Mouse (Mus musculus): Measurements from ENCODE around the gene Klk11.

Gene Klk11

GRCm38 (mm10) chr7:43774364-43774763, at the start of gene Klk11:
TSS of gene Klk11 (plus strand) at chr7:43774604.
- in situ Hi-C loops (cut with MboI; ENCODE audit: unreplicated experiment in 2 of 2): no loop called here

DNA sequence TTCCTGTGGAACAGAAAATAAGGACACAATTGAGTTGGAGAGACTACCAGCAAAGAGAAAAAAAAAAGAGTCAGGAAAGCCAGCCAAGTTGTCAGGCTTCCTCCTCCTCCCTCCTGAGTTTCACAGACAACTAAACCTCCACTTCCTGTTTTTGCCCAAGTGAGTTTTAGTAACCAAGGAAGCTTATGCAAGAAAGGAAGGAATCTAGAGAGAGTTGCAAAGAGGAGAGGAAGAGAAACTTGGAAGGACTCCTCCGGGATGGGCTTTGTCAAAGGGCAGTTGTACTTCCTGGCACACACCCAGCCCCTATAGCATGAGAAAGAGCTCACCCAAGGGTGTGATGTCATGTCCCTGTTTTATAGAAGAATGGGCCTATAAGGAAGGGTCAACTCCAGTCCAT, 26.6 kb upstream of the Klk11 start:
- in situ Hi-C loops (cut with MboI; ENCODE audit: unreplicated experiment in 2 of 2): no loop called here

DNA sequence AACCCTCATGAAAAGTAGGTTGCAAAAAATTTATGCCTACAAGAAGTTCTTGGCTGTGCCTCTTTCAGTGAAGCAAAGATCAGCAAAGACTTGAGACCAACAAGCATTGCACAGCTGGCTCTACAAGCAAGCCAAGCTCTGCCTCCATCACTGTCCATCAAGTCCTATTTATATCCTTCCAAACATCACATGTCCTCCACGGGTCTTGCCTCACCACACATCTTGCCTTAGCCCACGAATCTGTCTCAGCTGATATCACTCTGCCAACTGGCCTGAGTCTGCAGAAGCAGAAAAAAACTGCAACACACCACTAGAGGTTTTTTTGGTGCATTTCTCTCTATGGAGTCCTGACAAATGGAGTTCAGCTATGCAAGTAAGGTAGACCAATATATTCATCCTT, 21.6 kb upstream of the Klk11 start:
- in situ Hi-C loops (cut with MboI; ENCODE audit: unreplicated experiment in 2 of 2): no loop called here

DNA sequence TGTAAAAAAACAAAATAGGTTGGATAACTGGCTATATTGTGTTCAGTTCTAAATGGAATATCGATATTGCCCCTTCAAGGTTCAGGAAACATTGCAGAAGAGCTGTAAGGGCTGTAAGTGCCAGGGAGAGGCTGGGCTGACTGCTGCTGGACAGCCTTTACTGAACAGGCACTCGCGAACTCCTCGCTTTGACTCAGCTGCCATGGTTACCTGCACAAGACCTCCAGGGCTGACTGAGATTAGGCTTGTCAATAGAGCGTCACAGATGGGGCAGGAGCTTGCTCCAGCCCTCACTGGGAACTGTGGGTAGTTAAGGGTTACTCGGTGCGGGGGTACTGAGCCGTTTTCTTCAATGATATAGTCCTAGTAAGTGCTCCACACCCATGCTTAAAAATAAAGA, 7.9 kb upstream of the Klk11 start:
- in situ Hi-C loops (cut with MboI; ENCODE audit: unreplicated experiment in 2 of 2): no loop called here

DNA sequence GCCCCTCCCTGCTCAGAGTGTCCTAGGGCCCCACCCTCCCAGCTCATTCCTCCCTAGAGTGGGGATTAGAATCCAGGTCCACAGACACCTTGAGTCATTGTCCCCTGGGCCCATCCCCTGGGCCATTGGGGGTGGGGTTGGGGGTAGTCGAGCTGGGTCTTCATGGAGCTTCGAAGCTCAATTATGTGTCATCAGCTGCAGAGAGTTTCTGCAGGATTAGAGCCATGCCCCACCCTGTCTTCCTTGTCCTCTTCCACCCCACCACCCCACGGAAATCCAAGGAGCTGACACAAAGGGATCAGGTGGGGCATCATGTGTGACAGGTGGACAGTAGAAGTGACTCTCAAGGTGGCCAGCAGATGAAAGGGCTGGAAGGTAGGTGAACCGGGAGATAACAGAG, 5.8 kb upstream of the Klk11 start, which contains the start of gene Klk12:
Gene Klk12, plus strand, starts transcription at position 301 of the 400 bp plus-strand sequence.
- in situ Hi-C loops (cut with MboI; ENCODE audit: unreplicated experiment in 2 of 2): no loop called here

DNA sequence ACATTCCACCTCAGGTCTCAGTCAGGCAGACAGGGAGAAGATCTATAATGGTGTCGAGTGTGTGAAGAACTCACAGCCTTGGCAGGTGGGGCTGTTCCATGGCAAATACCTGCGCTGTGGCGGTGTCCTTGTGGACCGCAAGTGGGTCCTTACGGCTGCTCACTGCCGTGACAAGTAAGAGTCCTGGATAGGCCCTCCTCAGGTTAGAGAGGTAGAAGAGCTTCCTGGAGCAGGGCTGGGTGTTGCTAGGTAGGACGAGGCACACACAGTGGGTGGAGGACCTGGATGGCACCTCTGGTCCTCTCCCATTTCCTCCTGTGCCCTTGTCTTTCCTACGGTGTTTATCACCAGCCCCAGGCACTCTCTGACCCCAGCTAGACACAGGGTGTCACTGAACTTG, 4.8 kb upstream of the Klk11 start:
- in situ Hi-C loops (cut with MboI; ENCODE audit: unreplicated experiment in 2 of 2): no loop called here

DNA sequence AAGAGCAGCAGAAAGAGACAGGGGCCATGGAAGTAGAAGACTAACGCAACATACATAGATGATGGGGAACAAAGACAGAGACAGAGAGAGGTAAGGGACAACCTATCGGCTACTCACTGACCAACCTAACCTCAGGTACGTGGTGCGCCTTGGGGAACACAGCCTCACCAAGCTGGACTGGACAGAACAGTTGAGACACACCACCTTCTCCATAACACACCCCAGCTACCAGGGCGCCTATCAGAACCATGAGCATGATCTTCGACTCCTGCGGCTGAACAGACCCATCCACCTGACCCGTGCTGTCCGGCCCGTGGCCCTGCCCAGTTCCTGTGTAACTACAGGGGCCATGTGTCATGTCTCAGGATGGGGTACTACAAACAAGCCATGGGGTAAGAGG, 3.7 kb upstream of the Klk11 start:
- in situ Hi-C loops (cut with MboI; ENCODE audit: unreplicated experiment in 2 of 2): no loop called here

DNA sequence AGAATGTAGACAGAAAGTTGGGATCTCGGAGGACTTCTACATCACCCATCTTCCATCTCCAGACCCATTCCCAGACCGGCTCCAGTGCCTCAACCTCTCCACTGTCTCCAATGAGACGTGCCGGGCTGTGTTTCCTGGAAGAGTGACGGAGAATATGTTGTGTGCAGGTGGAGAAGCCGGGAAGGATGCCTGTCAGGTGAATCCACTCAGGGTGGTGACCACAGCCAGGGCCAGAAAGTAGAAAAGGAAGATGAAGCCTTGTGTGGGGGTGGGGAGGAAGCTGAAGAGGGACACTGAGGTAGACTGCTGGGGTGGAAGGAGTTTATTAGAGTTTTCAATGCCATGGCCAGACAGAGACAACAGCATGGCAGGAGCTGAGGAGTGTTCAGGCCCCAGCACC, 2.5 kb upstream of the Klk11 start:
- in situ Hi-C loops (cut with MboI; ENCODE audit: unreplicated experiment in 2 of 2): no loop called here

DNA sequence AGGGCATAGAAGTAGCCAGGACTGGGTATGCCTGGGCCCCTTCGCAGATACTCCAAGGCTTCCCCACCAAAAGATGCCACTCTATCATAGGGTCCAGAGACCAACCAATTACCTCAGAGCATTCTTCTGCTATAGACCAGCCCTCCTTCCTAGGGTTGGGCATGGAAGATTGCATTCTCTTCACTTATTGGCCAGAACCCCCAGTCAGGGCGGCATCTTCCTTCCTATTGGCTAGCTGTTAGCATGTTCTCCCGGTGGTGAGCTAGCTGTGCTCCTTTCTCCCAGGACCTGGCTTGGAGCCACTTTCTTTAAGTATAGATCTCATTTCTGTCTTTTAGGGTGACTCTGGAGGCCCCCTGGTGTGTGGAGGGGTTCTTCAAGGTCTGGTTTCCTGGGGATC, 1.5 kb upstream of the Klk11 start:
- in situ Hi-C loops (cut with MboI; ENCODE audit: unreplicated experiment in 2 of 2): no loop called here

- in situ Hi-C loops (cut with MboI; ENCODE audit: unreplicated experiment in 2 of 2): no loop called here
Measured at GRCm38 (mm10) chr7:43774802-43775201, 398 bp downstream of the Klk11 start.

GRCm38 (mm10) chr7:43775311-43776057, 1.1 kb downstream of the Klk11 start:
- in situ Hi-C loops (cut with MboI; ENCODE audit: unreplicated experiment in 2 of 2): no loop called here

- in situ Hi-C loops (cut with MboI; ENCODE audit: unreplicated experiment in 2 of 2): no loop called here
Measured at GRCm38 (mm10) chr7:43776506-43776905, 2.1 kb downstream of the Klk11 start.

- in situ Hi-C loops (cut with MboI; ENCODE audit: unreplicated experiment in 2 of 2): no loop called here
Measured at GRCm38 (mm10) chr7:43777423-43777822, 3.0 kb downstream of the Klk11 start.

DNA sequence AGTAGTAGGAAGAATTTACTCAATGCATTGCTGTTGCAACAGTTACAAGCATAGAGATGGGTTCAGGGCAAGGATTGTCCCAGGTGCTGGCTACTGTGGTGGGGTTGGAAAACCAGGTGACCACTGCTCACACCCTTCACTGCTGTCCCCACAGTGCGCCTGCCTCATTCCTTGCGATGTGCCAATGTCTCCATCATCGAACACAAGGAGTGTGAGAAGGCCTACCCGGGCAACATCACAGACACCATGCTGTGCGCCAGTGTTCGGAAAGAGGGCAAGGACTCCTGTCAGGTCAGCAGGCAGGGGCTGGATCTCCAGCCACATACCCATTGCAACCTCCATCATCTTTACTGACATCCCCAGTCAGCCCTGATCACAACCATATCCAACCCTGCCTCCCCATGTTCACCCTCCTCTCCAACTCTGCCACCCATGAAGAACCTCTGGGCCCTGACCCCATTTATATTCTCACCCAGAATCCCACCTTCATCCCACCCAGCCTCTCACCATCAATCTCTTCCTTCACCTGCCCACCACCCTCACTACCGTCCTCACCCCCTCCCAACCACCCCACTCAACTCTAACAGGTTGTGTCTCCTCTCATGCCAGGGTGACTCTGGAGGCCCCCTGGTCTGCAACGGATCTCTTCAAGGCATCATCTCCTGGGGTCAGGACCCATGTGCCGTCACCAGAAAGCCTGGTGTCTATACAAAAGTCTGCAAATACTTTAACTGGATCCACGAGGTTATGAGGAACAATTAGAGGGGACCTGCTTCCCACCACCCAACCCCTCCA, 4.0 kb downstream of the Klk11 start:
- in situ Hi-C loops (cut with MboI; ENCODE audit: unreplicated experiment in 2 of 2): no loop called here

DNA sequence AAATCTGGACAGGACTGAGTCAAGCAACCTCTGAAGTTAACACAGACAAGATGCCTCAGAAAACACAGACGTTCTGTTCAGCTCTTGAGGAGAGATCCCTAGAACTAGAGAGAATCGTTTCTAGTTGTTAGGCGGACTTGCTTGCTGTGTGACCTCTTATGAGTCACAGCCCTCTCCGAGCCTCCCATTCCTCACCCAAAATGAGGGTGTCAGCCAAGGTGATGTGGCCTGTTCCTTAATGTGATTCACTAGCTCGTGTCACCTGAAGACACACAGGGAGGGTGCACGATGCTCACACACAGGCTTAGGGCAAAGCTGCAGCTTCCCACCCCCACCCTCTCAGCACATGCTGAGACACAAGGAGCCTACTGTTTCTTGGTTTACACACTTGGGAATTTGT, 5.8 kb downstream of the Klk11 start:
- in situ Hi-C loops (cut with MboI; ENCODE audit: unreplicated experiment in 2 of 2): no loop called here

GRCm38 (mm10) chr7:43780746-43781145, 6.3 kb downstream of the Klk11 start, which contains the start of gene Klk10:
TSS of gene Klk10 (plus strand) at chr7:43781035.
- in situ Hi-C loops (cut with MboI; ENCODE audit: unreplicated experiment in 2 of 2): no loop called here

DNA sequence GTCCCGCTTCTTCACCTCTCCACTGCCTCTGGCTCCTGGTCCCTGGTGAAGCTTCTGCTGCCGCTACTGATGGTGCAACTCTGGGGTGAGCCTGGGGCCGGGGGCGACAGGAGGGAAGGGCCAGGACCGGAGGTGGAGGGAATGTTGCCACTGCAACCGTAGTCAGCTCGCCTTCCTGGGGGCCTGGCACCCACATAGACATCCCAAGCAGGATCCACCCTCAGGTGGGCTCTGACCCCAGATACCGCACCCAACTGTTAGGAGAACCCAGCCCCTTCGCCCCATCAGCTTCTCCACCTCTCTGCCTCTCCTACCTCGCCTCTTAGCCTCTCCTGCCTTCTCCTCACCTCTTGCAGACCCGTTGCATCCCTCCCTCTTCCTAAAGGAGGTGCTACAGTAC, 7.1 kb downstream of the Klk11 start:
- in situ Hi-C loops (cut with MboI; ENCODE audit: unreplicated experiment in 2 of 2): no loop called here

- in situ Hi-C loops (cut with MboI; ENCODE audit: unreplicated experiment in 2 of 2): no loop called here
Measured at GRCm38 (mm10) chr7:43782275-43783265, 8.2 kb downstream of the Klk11 start.

GRCm38 (mm10) chr7:43785286-43785685, 10.9 kb downstream of the Klk11 start:
- in situ Hi-C loops (cut with MboI; ENCODE audit: unreplicated experiment in 2 of 2): no loop called here

DNA sequence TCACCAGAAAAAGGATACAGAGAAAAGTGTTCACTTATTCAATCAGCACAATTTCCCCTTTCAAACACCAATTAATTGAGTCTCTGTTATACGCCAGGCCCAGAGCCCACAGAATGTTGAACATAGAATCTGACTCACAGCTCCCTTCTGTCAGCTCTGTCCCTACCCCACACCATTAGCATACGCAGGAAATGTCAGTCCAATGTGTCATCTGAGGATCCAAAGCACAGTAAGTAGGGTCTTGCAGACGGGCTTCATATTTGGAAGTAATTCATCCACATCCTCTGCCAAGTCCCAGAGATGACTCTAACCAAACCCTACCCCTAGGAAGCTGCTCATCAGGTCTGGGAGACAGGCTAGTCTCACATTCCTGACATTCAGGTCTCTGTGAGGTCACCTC, 13.7 kb downstream of the Klk11 start:
- in situ Hi-C loops (cut with MboI; ENCODE audit: unreplicated experiment in 2 of 2): no loop called here

DNA sequence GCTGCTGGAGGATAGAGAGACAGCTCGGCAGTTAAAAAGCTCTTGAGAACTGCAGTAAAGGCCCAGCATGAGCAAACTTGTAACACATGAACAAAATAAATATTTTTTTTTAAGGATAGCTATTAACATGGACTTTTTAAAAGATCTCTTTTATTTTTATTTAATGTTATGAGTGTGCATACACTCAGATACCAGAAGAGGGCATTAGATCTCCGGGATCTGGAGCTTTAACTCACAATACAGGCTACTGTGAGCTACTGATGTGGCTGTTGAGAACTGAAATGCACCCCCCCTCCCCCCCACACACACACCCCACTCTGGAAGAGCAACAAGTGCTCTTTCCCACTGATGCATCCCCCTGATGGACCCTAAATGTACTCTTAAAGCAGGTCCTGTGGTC, 14.9 kb downstream of the Klk11 start:
- in situ Hi-C loops (cut with MboI; ENCODE audit: unreplicated experiment in 2 of 2): no loop called here
